Mouse (Mus musculus) forebrain, embryonic 12.5 days (tissue): ENCODE measurements at regions not wholly inside any gene's neighbourhood (a gene's known extent, or its start where the extent isn't known, plus 50 kb on each side); places are given as distances from the start of the nearest gene placed in this dataset.

Source experiments
- ATAC-seq: fragments of 200-750 bp; cut with Nextera tagmentation; 2 replicates; pipeline ENCODE4 v1.8.0; 2017; ENCODE audit warnings: moderate TSS enrichment; ENCODE audit not compliant: low FRiP score
- H3K27ac ChIP-seq: fragments of 300-500 bp; sonication (generic); 2 replicates; pipeline ENCODE4 v1.5.1; 2016; ENCODE audit warnings: mild to moderate bottlenecking
- H3K27me3 ChIP-seq: fragments of 300-500 bp; sonication (generic); 2 replicates; pipeline ENCODE4 v1.6.1; 2016; ENCODE audit warnings: mild to moderate bottlenecking
- H3K36me3 ChIP-seq: fragments of 300-500 bp; sonication (generic); replicated peaks from 2 replicates; pipeline ENCODE4 v1.6.1; 2016; ENCODE audit warnings: mild to moderate bottlenecking
- H3K4me1 ChIP-seq: fragments of 300-500 bp; sonication (generic); 2 replicates; pipeline ENCODE4 v1.6.1; 2016
- H3K4me2 ChIP-seq: fragments of 300-500 bp; sonication (generic); 2 replicates; pipeline ENCODE4 v1.6.1; 2016; ENCODE audit warnings: mild to moderate bottlenecking, moderate library complexity
- H3K4me3 ChIP-seq: fragments of 300-500 bp; sonication (generic); replicated peaks from 2 replicates; pipeline ENCODE4 v1.5.1; 2016; ENCODE audit warnings: mild to moderate bottlenecking
- H3K9ac ChIP-seq: fragments of 300-500 bp; sonication (generic); 2 replicates; pipeline ENCODE4 v1.6.1; 2016; ENCODE audit warnings: mild to moderate bottlenecking
- H3K9me3 ChIP-seq: fragments of 300-500 bp; sonication (generic); 2 replicates; pipeline ENCODE4 v1.6.1; 2016
- WGBS: fragments of 180-500 bp; shearing (Covaris S2); methylation state at CpG from one replicate; pipeline ENCODE4 v1.1.7; 2016; 5-methylcytosine and 5-hydroxymethylcytosine counted together

- 84% methylated on average over 3 of the region's 3 CpGs for WGBS
- H3K9me3 ChIP-seq, result 0 out of 2 replicates have a peak, but pooled peaks cover 2% of the 10 kb centered on the region
- no peak overlapping the region for H3K27ac ChIP-seq
- no peak overlapping the region for H3K4me3 ChIP-seq
- H3K4me2 ChIP-seq, result no peak overlapping the region
- no peak for ATAC-seq
- no peaks in the 10 kb centered on the region for H3K27me3 ChIP-seq
- no peaks in the 10 kb centered on the region for H3K4me1 ChIP-seq
- no peaks in the 10 kb centered on the region for H3K36me3 ChIP-seq
- no peak overlapping the region for H3K9ac ChIP-seq
Measured at GRCm38 (mm10) chr6:140258761-140259160, 165.1 kb upstream of the Plekha5 start.

GRCm38 (mm10) chr6:140258101-140258500, 165.8 kb upstream of the Plekha5 start:
- no peaks in the 10 kb centered on the region for H3K36me3 ChIP-seq
- no peak overlapping the region for H3K9ac ChIP-seq
- no peaks in the 10 kb centered on the region for H3K27me3 ChIP-seq
- no peak overlapping the region for H3K4me2 ChIP-seq
- no peak for ATAC-seq
- WGBS, result 86% methylated on average over 5 of the region's 5 CpGs
- no peak overlapping the region for H3K27ac ChIP-seq
- H3K4me1 ChIP-seq, result no peaks in the 10 kb centered on the region
- H3K9me3 ChIP-seq, result 0 out of 2 replicates have a peak, but pooled peaks cover 2% of the 10 kb centered on the region
- H3K4me3 ChIP-seq, result no peak overlapping the region

GRCm38 (mm10) chr6:140251527-140251926, 172.3 kb upstream of the Plekha5 start:
- no peak overlapping the region for H3K4me3 ChIP-seq
- no peaks in the 10 kb centered on the region for H3K36me3 ChIP-seq
- WGBS, result 92% methylated on average over 4 of the region's 4 CpGs
- H3K9me3 ChIP-seq, result 0 out of 2 replicates have a peak, but pooled peaks cover under 1% of the 10 kb centered on the region
- no peak overlapping the region for H3K27ac ChIP-seq
- peaks cover 3% of the 10 kb centered on the region; the same call in 1 of the 2 replicates for H3K4me1 ChIP-seq
- ATAC-seq, result no peak
- H3K27me3 ChIP-seq, result no peaks in the 10 kb centered on the region
- no peak overlapping the region for H3K4me2 ChIP-seq
- no peak overlapping the region for H3K9ac ChIP-seq

GRCm38 (mm10) chr6:140243411-140244151, 180.3 kb upstream of the Plekha5 start:
- no peak overlapping the region for H3K4me2 ChIP-seq
- H3K36me3 ChIP-seq, result no peaks in the 10 kb centered on the region
- H3K9ac ChIP-seq, result no peak overlapping the region
- peaks cover 11% of the 10 kb centered on the region for H3K4me1 ChIP-seq
- H3K9me3 ChIP-seq, result no peaks in the 10 kb centered on the region
- 26% methylated on average over 8 of the region's 8 CpGs for WGBS
- H3K4me3 ChIP-seq, result no peak overlapping the region
- H3K27ac ChIP-seq, result peak overlapping the region; percentile 36; the same call in 1 of the 2 replicates
- H3K27me3 ChIP-seq, result no peaks in the 10 kb centered on the region
- peak; percentile 77 for ATAC-seq

GRCm38 (mm10) chr6:140239356-140239755, 184.5 kb upstream of the Plekha5 start:
- Histone ChIP-seq H3K4me1 (peaks cover 10% of the 10 kb centered on the region), H3K36me3 (no peaks in the 10 kb centered on the region), H3K4me3 (no peak overlapping the region), H3K27me3 (no peaks in the 10 kb centered on the region), H3K9ac (no peak overlapping the region), H3K9me3 (no peaks in the 10 kb centered on the region), H3K4me2 (no peak overlapping the region), H3K27ac (no peak overlapping the region)
- ATAC-seq, result no peak
- 93% methylated on average over 8 of the region's 8 CpGs for WGBS

- no peak overlapping the region for H3K4me2 ChIP-seq
- no peaks in the 10 kb centered on the region for H3K27me3 ChIP-seq
- ATAC-seq, result no peak
- WGBS, result 93% methylated on average over 4 of the region's 4 CpGs
- no peak overlapping the region for H3K27ac ChIP-seq
- no peaks in the 10 kb centered on the region for H3K9me3 ChIP-seq
- no peak overlapping the region for H3K4me3 ChIP-seq
- no peak overlapping the region for H3K9ac ChIP-seq
- no peaks in the 10 kb centered on the region for H3K36me3 ChIP-seq
- no peaks in the 10 kb centered on the region for H3K4me1 ChIP-seq
Measured at GRCm38 (mm10) chr6:140231537-140231936, 190.3 kb upstream of the Plcz1 start.

GRCm38 (mm10) chr6:140229295-140229694, 188.0 kb upstream of the Plcz1 start:
- Histone ChIP-seq H3K4me3 (no peak overlapping the region), H3K27ac (no peak overlapping the region), H3K4me2 (no peak overlapping the region), H3K9me3 (no peaks in the 10 kb centered on the region), H3K27me3 (no peaks in the 10 kb centered on the region), H3K9ac (no peak overlapping the region), H3K4me1 (no peaks in the 10 kb centered on the region), H3K36me3 (no peaks in the 10 kb centered on the region)
- ATAC-seq, result no peak
- 77% methylated on average over 9 of the region's 9 CpGs for WGBS

- H3K9me3 ChIP-seq, result no peaks in the 10 kb centered on the region
- H3K4me3 ChIP-seq, result no peak overlapping the region
- no peak overlapping the region for H3K27ac ChIP-seq
- H3K36me3 ChIP-seq, result no peaks in the 10 kb centered on the region
- 62% methylated on average over 7 of the region's 7 CpGs for WGBS
- H3K4me1 ChIP-seq, result no peaks in the 10 kb centered on the region
- no peaks in the 10 kb centered on the region for H3K27me3 ChIP-seq
- H3K4me2 ChIP-seq, result no peak overlapping the region
- H3K9ac ChIP-seq, result no peak overlapping the region
- no peak for ATAC-seq
Measured at GRCm38 (mm10) chr6:140228741-140229140, 187.5 kb upstream of the Plcz1 start.

GRCm38 (mm10) chr6:140222534-140223324, 181.5 kb upstream of the Plcz1 start:
- WGBS, result 70% methylated on average over 1 of the region's 1 CpGs
- H3K9ac ChIP-seq, result no peak overlapping the region
- no peak for ATAC-seq
- no peak overlapping the region for H3K4me2 ChIP-seq
- no peak overlapping the region for H3K4me3 ChIP-seq
- no peaks in the 10 kb centered on the region for H3K27me3 ChIP-seq
- no peak overlapping the region for H3K27ac ChIP-seq
- H3K4me1 ChIP-seq, result no peaks in the 10 kb centered on the region
- H3K9me3 ChIP-seq, result no peaks in the 10 kb centered on the region
- no peaks in the 10 kb centered on the region for H3K36me3 ChIP-seq

GRCm38 (mm10) chr6:140221653-140222272, 180.5 kb upstream of the Plcz1 start:
- no peak overlapping the region for H3K4me3 ChIP-seq
- no peaks in the 10 kb centered on the region for H3K4me1 ChIP-seq
- H3K4me2 ChIP-seq, result no peak overlapping the region
- no peak overlapping the region for H3K27ac ChIP-seq
- ATAC-seq, result no peak
- WGBS, result 82% methylated on average over 5 of the region's 5 CpGs
- no peaks in the 10 kb centered on the region for H3K36me3 ChIP-seq
- no peaks in the 10 kb centered on the region for H3K9me3 ChIP-seq
- H3K9ac ChIP-seq, result no peak overlapping the region
- no peaks in the 10 kb centered on the region for H3K27me3 ChIP-seq

- H3K36me3 ChIP-seq, result no peaks in the 10 kb centered on the region
- WGBS, result 85% methylated on average over 10 of the region's 10 CpGs
- no peak overlapping the region for H3K27ac ChIP-seq
- no peak for ATAC-seq
- no peaks in the 10 kb centered on the region for H3K9me3 ChIP-seq
- H3K27me3 ChIP-seq, result no peaks in the 10 kb centered on the region
- no peak overlapping the region for H3K4me3 ChIP-seq
- no peak overlapping the region for H3K9ac ChIP-seq
- H3K4me2 ChIP-seq, result no peak overlapping the region
- no peaks in the 10 kb centered on the region for H3K4me1 ChIP-seq
Measured at GRCm38 (mm10) chr6:140218789-140219188, 177.5 kb upstream of the Plcz1 start.

- Histone ChIP-seq H3K27me3 (no peaks in the 10 kb centered on the region), H3K9ac (no peak overlapping the region), H3K36me3 (no peaks in the 10 kb centered on the region), H3K4me2 (no peak overlapping the region), H3K9me3 (peaks cover 6% of the 10 kb centered on the region; the same call in 1 of the 2 replicates), H3K4me3 (no peak overlapping the region), H3K27ac (no peak overlapping the region), H3K4me1 (no peaks in the 10 kb centered on the region)
- no peak for ATAC-seq
- WGBS, result 64% methylated on average over 2 of the region's 2 CpGs
Measured at GRCm38 (mm10) chr6:140212403-140212802, 171.1 kb upstream of the Plcz1 start.
